Mouse (Mus musculus) cortical plate, adult 2 months (tissue): ENCODE results near the gene Me3.

Experiments used
- CTCF ChIP-seq: fragments of 200-500 bp; IDR thresholded peaks from 2 replicates; pipeline ENCODE4 v1.5.1; 2011; ENCODE audit warnings: mild to moderate bottlenecking, control low read depth, low read length; ENCODE audit not compliant: insufficient read depth; ENCODE audit errors: extremely low read depth
- POLR2A ChIP-seq: fragments of 200-500 bp; IDR thresholded peaks from 2 replicates; pipeline ENCODE4 v1.6.1; 2011; ENCODE audit warnings: mild to moderate bottlenecking, low read length, control low read depth; ENCODE audit not compliant: insufficient read depth; ENCODE audit errors: extremely low read depth

GRCm38 (mm10) chr7:89833521-89833920 is 201.3 kb downstream of the Me3 start:
- TF ChIP-seq CTCF (no peak), POLR2A (no peak)
